Comparison of ENCODE assay signal across 9 mouse cellular contexts in genomic region chr3:96551203-96551602, GRCm38 (mm10). TPM values are rescaled to one million over a fixed set of nuclear protein-coding genes. Genes with fewer than 3 reads are reported as not detected.
DNase-seq lines count a peak whose midpoint lies in the region; ATAC-seq and TF ChIP-seq lines count a peak whose summit lies in the region.
"Had no signal": no experiment of that assay in that cellular context is flagged by ENCODE, and none has a peak within 500 bp of the region (broad histone marks: within the 10 kb centered on the region; RNA-seq: fewer than 3 reads in every experiment).

No protein-coding gene starts in this region.

- H3K27ac ChIP-seq in liver, adult 2 months (replicated peaks; ENCODE audit: insufficient read depth, low read depth, low read length): no peak overlapping the region
- no peak overlapping the region for H3K27ac ChIP-seq in liver, embryonic 12.5 days

- DNase-seq in adrenal gland, adult (ENCODE audit: inconsistent age in 2 of 2, low spot score in 1 of 2): peak; percentile 72 to 91
- no peak for DNase-seq in adrenal gland, adult 8-10 months
- peak; percentile 62 for DNase-seq in liver, adult 2 months (ENCODE audit: extremely low read depth, low read depth, low spot score)
- DNase-seq in heart, postnatal 4 days: peak; percentile 69
- DNase-seq in lung, adult 2 months: peak; percentile 62
- DNase-seq in spleen, postnatal 36 days (ENCODE audit: low spot score in 2 of 2): peak; percentile 66 to 73

- H3K4me3 ChIP-seq in liver, adult 2 months (ENCODE audit: insufficient read depth, low read depth, low read length): no peak overlapping the region
- no peak overlapping the region for H3K4me3 ChIP-seq in liver, embryonic 12.5 days
- H3K4me3 ChIP-seq in lung, adult 2 months (replicated peaks; ENCODE audit: extremely low read depth, low read depth, low read length): no peak overlapping the region

- 20% methylated on average over 8 of the region's 8 CpGs for WGBS in liver, adult 2 months
- 14% methylated on average over 8 of the region's 8 CpGs for WGBS in liver, embryonic 12.5 days (ENCODE audit: insufficient replicate concordance)
- WGBS in lung, adult 2 months: 3% methylated on average over 8 of the region's 8 CpGs

- no peaks in the 10 kb centered on the region for H3K9me3 ChIP-seq in liver, embryonic 12.5 days (replicated peaks)

- peaks cover 14% of the 10 kb centered on the region for H3K4me1 ChIP-seq in liver, adult 2 months (ENCODE audit: control insufficient read depth, insufficient read depth, low read length)
- peaks cover 17% of the 10 kb centered on the region for H3K4me1 ChIP-seq in liver, embryonic 12.5 days
- H3K4me1 ChIP-seq in lung, adult 2 months (ENCODE audit: control insufficient read depth, insufficient read depth, low read length): peaks cover 20% of the 10 kb centered on the region

- no peak for TF ChIP-seq POLR2A in liver, adult 2 months (IDR thresholded peaks at IDR 0.05; ENCODE audit: extremely low read depth, insufficient read depth, low read length)
- no peak for TF ChIP-seq POLR2A in lung, adult 2 months (IDR thresholded peaks at IDR 0.05; ENCODE audit: borderline replicate concordance, extremely low read depth, low read depth, low read length)

- H3K79me2 ChIP-seq in liver, adult 2 months (ENCODE audit: control insufficient read depth, insufficient read depth, low read length): no peaks in the 10 kb centered on the region

- TF ChIP-seq CTCF in liver, adult 2 months (IDR thresholded peaks at IDR 0.05; ENCODE audit: low read depth, low read length): peak; percentile 44; the same call in 1 of the 2 replicates
- TF ChIP-seq CTCF in lung, adult 2 months (IDR thresholded peaks at IDR 0.05; ENCODE audit: insufficient read depth, low read length): peak; percentile 45

- no peaks in the 10 kb centered on the region for H3K36me3 ChIP-seq in liver, adult 2 months (ENCODE audit: control insufficient read depth, insufficient read depth, low read length)
- no peaks in the 10 kb centered on the region for H3K36me3 ChIP-seq in liver, embryonic 12.5 days

- H3K27me3 ChIP-seq in liver, adult 2 months (ENCODE audit: control insufficient read depth, insufficient read depth, low read length): no peaks in the 10 kb centered on the region
- no peaks in the 10 kb centered on the region; the same call in 1 of the 2 replicates for H3K27me3 ChIP-seq in liver, embryonic 12.5 days (replicated peaks)

- H3K9ac ChIP-seq in liver, adult 2 months (ENCODE audit: low read depth, low read length): no peak overlapping the region
- no peak overlapping the region for H3K9ac ChIP-seq in liver, embryonic 12.5 days

- no peak overlapping the region for H3K4me2 ChIP-seq in liver, embryonic 12.5 days

- no peak for ATAC-seq in liver, embryonic 12.5 days
- ATAC-seq in common myeloid progenitor, adult 5-6 weeks (replicated peaks; ENCODE audit: low read depth, poor library complexity, severe bottlenecking): peak; percentile 71

RNA-seq across cellular contexts. Expression of gene Txnip, which starts 6.6 kb away (rescaled TPM):
- total RNA-seq in adrenal gland, adult 8-10 months (2022): 100 to 1,000 TPM; 374 to 825 (median 652) TPM
- total RNA-seq in liver, adult 2 months (2014; rRNA removed): 153 and 159 TPM in 2 replicates
- polyA plus RNA-seq in liver, adult 2 months (2012; rRNA removed): 51.0 and 74.3 TPM in 2 replicates
- 28.6 and 29.9 TPM in 2 replicates for polyA plus RNA-seq in liver, embryonic 12.5 days (2016; fragmentation: Nextera tagmentation; extraction: Ambion mirVana)
- 163 and 170 TPM in 2 replicates for total RNA-seq in common myeloid progenitor, adult 5-6 weeks (2017)
- total RNA-seq in heart, postnatal 4 days (2021): 100 to 1,000 TPM; 286 to 331 TPM
- polyA plus RNA-seq in lung, adult 2 months (2012; rRNA removed): 687 and 806 TPM in 2 replicates

RNA-seq across cellular contexts. Expression of gene Gm16253, which starts 25.6 kb away (rescaled TPM):
- total RNA-seq in adrenal gland, adult 8-10 months (2022): not detected
- not detected in 2 replicates for total RNA-seq in liver, adult 2 months (2014; rRNA removed)
- polyA plus RNA-seq in liver, adult 2 months (2012; rRNA removed): not detected in 2 replicates
- polyA plus RNA-seq in liver, embryonic 12.5 days (2016; fragmentation: Nextera tagmentation; extraction: Ambion mirVana): 0.24 and 0.26 TPM in 2 replicates
- not detected in 2 replicates for total RNA-seq in common myeloid progenitor, adult 5-6 weeks (2017)
- 1 to 10 TPM; 2.5 to 2.9 TPM for total RNA-seq in heart, postnatal 4 days (2021)
- polyA plus RNA-seq in lung, adult 2 months (2012; rRNA removed): not detected in 2 replicates
- total RNA-seq: layer of hippocampus, adult 18-20 months had no signal

RNA-seq across cellular contexts. Expression of gene Hfe2, which starts 26.2 kb away (rescaled TPM):
- under 1 TPM in 1 of 4 experiments, not detected in 3; 0.27 TPM for total RNA-seq in adrenal gland, adult 8-10 months (2022)
- 29.6 and 36.4 TPM in 2 replicates for total RNA-seq in liver, adult 2 months (2014; rRNA removed)
- 93.8 and 98.4 TPM in 2 replicates for polyA plus RNA-seq in liver, adult 2 months (2012; rRNA removed)
- polyA plus RNA-seq in liver, embryonic 12.5 days (2016; fragmentation: Nextera tagmentation; extraction: Ambion mirVana): 0.68 and 0.98 TPM in 2 replicates
- not detected in 2 replicates for total RNA-seq in common myeloid progenitor, adult 5-6 weeks (2017)
- total RNA-seq in heart, postnatal 4 days (2021): 10 to 100 TPM; 95.6 to 97.0 TPM
- polyA plus RNA-seq in lung, adult 2 months (2012; rRNA removed): 4.6 and 13.8 TPM in 2 replicates

RNA-seq across cellular contexts. Expression of gene Polr3gl, which starts 42.8 kb away (rescaled TPM):
- 10 to 100 TPM; 35.7 to 54.5 (median 40.0) TPM for total RNA-seq in adrenal gland, adult 8-10 months (2022)
- total RNA-seq in liver, adult 2 months (2014; rRNA removed): 5.7 and 8.2 TPM in 2 replicates
- polyA plus RNA-seq in liver, adult 2 months (2012; rRNA removed): 7.0 and 7.7 TPM in 2 replicates
- polyA plus RNA-seq in liver, embryonic 12.5 days (2016; fragmentation: Nextera tagmentation; extraction: Ambion mirVana): 16.7 and 19.8 TPM in 2 replicates
- total RNA-seq in common myeloid progenitor, adult 5-6 weeks (2017): 47.2 and 48.1 TPM in 2 replicates
- 10 to 100 TPM; 20.4 to 24.0 TPM for total RNA-seq in heart, postnatal 4 days (2021)
- 18.3 and 21.3 TPM in 2 replicates for polyA plus RNA-seq in lung, adult 2 months (2012; rRNA removed)

RNA-seq across cellular contexts. Expression of gene Ankrd34a, which starts 45.2 kb away (rescaled TPM):
- total RNA-seq in adrenal gland, adult 8-10 months (2022): 1 to 10 TPM; 1.1 to 2.3 (median 1.7) TPM
- total RNA-seq in liver, adult 2 months (2014; rRNA removed): 0.07 TPM in 1 of 2 replicates, not detected in the other
- polyA plus RNA-seq in liver, adult 2 months (2012; rRNA removed): 0.05 and 0.07 TPM in 2 replicates
- polyA plus RNA-seq in liver, embryonic 12.5 days (2016; fragmentation: Nextera tagmentation; extraction: Ambion mirVana): 0.33 and 0.44 TPM in 2 replicates
- total RNA-seq in common myeloid progenitor, adult 5-6 weeks (2017): not detected in 2 replicates
- 1 to 10 TPM; 1.8 to 3.1 TPM for total RNA-seq in heart, postnatal 4 days (2021)
- polyA plus RNA-seq in lung, adult 2 months (2012; rRNA removed): 0.27 and 0.44 TPM in 2 replicates

Comparison
In these comparisons a context has a peak if more than half of its experiments do, and no peak if none do; other contexts are left out.
1. RNA of gene Hfe2, which starts 26.2 kb away (total RNA-seq): 95.6 to 97.0 TPM in heart, postnatal 4 days and 29.6 to 36.4 TPM in liver, adult 2 months; 0.27 TPM in adrenal gland, adult 8-10 months and not detected in common myeloid progenitor, adult 5-6 weeks; every median in the first group is over 10 times any median in the second.